Mouse (Mus musculus): ENCODE results near the gene Slc24a4. TPM values are rescaled to one million over a fixed set of nuclear protein-coding genes. Genes with fewer than 3 reads are reported as not detected.

Gene Slc24a4
- total RNA-seq, 4 experiments from 2014 or later, result 34.2 to 50.2 (median 44.5) TPM

- DNase-seq (ENCODE audit: low spot score in 2 of 2), result no peak
These were observed 155.7 kb downstream of the Slc24a4 start for GRCm38 (mm10) chr12:102284267-102284610.

DNA sequence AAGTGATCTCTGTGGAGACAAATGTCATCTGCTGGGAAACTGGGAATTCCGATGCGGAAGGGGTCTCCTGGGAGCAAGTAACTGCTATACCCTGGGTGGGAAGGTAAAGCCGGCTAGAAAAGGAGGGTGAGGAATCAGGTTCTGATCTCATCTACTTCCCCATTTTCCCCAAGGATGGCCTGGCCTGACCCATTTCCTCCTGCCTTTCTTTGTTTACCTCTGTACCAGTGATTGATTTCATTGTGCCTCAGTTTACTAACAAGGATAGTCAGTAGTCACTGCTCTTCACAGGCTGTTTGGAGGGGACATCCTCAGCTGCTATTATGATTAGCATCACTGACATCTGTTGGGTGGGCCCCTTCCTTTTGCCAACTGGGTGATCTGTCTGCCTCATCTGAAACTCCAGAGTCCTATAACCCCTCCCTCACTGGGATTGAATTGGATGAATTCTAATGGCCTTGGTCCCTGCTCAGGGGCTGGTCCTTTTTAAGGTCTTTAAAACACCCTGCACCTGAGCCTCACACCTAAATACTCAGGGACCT lies 156.2 kb downstream of the Slc24a4 start:
- no peak for DNase-seq (ENCODE audit: low spot score in 2 of 2)

GRCm38 (mm10) chr12:102285318-102285717 lies 156.8 kb downstream of the Slc24a4 start:
- DNase-seq (ENCODE audit: low spot score in 2 of 2), result no peak

DNA sequence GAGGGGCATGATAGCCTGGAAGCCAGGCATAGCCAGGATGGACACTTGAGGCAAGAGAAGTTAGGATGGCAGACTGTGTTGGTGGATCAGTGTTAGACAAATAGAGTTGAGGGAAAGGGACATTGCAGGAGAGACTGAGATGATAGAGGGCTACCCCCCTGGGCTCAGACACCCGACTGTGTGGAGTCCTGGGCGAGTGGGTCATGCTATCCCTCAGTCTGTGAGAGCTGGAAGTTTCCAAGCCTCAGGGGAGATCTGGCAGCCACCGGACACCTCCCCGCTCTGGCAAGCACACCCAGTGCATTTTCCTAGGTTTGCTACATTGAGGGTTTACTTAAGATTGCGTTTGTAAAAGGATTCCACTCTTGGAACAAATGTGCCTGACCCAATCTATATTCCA lies 157.2 kb downstream of the Slc24a4 start:
- no peak for DNase-seq (ENCODE audit: low spot score in 2 of 2)

DNA sequence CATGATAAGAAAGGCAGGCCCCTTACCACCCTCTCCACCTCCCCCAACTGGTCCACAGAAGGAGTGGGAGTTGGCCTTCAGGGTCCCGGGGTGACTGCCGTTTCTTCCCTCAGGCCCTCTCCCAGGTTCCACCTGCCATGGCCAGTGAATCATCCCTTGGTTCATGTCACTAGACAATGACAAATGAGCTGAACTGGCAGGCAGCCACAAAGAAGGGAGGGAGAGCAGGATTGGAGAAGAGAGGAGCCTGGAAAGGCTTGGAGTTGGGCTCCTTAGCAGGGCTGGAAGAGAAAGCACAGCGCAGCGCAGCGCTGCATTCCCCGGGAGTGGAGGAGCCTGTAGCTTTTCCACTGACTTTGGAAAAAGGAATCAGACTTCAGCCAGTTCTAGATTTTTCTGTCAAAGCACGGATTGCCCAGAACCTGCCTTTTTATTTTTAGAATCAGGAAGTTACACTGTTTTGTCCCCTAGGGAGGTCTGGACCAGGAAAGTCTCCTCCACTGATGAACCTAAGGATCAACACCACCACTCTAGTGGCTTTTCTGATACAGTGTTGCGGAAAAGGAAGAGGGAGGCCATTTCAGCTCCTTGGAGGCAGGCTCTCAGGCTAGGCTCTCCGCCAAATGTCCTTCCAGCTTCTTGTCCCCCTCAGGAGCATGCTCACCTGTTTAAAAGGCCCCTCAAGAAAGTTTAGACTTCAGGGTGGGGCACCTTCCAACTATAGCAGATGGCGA lies 158.3 kb downstream of the Slc24a4 start:
- DNase-seq (ENCODE audit: low spot score in 2 of 2), result no peak

DNA sequence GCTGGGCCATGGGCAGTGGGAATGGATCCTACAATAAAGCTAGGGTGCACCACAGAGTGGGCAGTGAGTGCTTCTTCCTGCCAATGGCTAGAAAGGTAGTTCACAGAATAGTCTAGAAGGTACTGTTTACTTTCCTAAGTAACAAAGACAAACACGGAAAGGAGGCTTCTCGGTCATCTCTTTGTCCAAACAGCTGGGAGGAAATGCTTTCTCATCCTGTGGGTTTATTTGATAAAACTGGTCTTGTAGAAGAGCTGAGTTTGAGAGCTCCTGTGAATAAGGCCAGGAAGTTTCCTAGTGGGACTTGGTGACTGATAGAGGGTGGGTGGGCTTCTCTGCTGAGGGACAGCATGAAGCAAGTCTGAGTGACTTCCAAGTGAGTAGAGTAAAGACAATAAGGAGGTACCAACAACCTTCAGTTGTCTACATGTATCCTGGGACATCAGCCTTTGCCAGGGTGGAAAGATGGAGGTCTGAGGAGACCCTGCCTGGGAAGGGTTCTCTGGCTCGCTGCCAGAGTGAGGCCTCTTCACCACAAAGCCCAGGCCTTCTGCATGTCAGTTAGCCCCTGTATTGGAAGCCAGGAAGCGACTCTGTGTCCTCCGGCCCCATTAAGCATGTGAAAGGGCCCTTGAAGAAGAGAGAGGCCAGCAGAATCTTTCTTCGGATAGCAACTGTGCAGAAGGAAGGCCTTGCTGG lies 159.5 kb downstream of the Slc24a4 start:
- DNase-seq (ENCODE audit: low spot score in 2 of 2), result no peak

- no peak for DNase-seq (ENCODE audit: low spot score in 2 of 2)
These were observed 160.3 kb downstream of the Slc24a4 start for GRCm38 (mm10) chr12:102288846-102289245.

DNA sequence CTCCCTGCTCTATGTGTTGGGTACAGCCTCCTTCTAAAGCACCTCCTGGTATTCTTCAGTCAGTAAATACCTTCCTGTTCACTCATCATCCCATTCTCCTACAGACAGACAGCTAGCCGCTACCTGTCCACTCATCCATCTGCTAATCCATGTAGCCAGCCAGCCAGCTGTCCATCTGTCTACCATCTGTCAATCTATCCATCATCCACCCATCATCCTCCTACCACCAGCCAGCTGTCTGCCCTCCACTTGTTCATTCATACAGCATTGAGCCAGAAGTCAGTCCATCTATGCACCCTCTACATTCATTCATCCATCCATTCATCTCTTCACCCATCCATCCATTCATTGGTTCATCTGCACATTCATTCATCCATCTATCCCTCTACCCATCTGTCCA lies 161.0 kb downstream of the Slc24a4 start:
- DNase-seq (ENCODE audit: low spot score in 2 of 2), result no peak

DNA sequence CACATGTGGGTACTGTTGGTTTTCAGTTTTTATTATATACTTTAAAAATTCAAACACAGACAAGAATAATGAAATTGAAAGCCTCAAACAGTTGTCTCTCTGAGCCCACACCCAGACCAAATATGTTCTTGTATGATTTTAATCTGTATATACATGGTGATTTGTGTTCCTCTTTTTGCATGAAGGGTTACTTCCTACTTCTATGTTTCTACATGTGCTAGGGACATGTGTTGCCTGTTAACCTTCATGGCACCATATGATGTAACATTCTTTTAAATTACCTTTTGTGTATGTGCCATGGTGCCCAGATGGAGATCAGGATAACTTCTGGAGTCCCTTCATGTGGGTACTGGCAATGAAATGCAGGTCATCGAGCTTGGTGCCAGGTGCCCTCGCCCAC lies 162.1 kb downstream of the Slc24a4 start:
- no peak for DNase-seq (ENCODE audit: low spot score in 2 of 2)

DNA sequence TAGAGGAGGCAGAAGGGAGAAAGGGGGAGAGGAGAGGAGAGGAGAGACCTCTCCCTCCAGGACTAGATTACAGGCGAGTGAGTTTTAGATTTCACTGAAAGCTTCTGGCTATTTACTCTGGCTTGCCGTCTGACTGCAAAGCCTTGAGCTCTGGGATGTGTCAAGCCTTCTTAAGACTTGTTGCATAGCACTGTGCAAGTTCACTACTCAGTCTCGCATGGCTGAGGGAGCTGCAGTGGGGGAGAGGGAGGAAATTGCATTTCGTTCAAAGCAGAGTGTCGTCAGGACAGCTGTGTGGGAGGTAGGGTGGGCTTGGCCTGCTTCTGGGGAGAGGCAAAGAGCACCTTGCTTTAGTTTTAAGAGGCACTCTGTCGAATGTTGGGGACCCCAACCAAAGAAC lies 163.2 kb downstream of the Slc24a4 start:
- no peak for DNase-seq (ENCODE audit: low spot score in 2 of 2)

GRCm38 (mm10) chr12:102292501-102293215 lies 164.1 kb downstream of the Slc24a4 start:
- DNase-seq (ENCODE audit: low spot score in 2 of 2), result no peak

GRCm38 (mm10) chr12:102294634-102295033 lies 166.1 kb downstream of the Slc24a4 start:
- no peak for DNase-seq (ENCODE audit: low spot score in 2 of 2)

GRCm38 (mm10) chr12:102295230-102295629 lies 166.7 kb downstream of the Slc24a4 start:
- DNase-seq (ENCODE audit: low spot score in 2 of 2), result no peak

- no peak for DNase-seq (ENCODE audit: low spot score in 2 of 2)
These were observed 167.1 kb downstream of the Slc24a4 start for GRCm38 (mm10) chr12:102295662-102296061.

- DNase-seq (ENCODE audit: low spot score in 2 of 2), result no peak
These were observed 167.8 kb downstream of the Slc24a4 start for GRCm38 (mm10) chr12:102296361-102296760.

- DNase-seq (ENCODE audit: low spot score in 2 of 2), result no peak
These were observed 168.4 kb downstream of the Slc24a4 start for GRCm38 (mm10) chr12:102296967-102297366.

GRCm38 (mm10) chr12:102299209-102299608 lies 170.7 kb downstream of the Slc24a4 start:
- DNase-seq (ENCODE audit: low spot score in 2 of 2), result no peak

DNA sequence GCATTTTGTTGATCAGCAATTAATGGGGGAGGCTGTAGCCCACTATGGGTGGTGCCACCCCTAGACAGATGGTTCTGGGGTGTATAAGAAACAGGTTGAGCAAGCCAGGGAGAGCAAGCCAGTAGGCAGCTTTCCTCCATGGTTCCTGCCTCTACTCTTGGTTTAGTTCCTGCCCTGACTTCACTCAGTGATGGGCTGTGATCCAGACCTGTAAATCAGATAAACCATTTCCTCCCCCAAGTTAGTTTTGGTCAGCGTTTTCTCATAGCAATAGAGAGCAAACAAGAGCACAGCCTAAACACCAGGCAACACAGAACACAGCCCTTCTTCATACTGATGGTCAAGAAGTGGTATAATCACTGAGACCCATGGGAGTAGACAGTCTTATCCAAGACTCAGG lies 173.1 kb downstream of the Slc24a4 start:
- DNase-seq (ENCODE audit: low spot score in 2 of 2), result no peak

DNA sequence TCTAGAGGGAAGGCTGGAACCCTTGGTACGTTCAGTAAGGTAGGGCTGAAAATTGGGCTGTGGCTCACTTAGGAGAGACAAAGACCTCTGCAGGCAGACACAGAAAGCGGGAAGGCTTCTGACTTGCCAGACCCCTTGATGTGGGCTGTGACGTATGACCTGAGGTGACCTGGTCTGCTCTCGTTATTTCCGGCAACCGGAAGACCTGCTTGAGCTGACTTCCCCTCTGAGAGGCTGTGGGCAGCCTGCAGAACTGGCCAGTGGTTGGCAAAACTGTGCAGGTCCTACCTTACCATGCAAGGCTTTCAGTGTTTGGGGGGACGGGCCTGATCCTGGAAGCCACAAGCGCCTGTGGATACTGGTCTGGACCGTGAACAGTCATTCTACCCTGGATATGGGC lies 173.8 kb downstream of the Slc24a4 start:
- DNase-seq (ENCODE audit: low spot score in 2 of 2), result no peak

DNA sequence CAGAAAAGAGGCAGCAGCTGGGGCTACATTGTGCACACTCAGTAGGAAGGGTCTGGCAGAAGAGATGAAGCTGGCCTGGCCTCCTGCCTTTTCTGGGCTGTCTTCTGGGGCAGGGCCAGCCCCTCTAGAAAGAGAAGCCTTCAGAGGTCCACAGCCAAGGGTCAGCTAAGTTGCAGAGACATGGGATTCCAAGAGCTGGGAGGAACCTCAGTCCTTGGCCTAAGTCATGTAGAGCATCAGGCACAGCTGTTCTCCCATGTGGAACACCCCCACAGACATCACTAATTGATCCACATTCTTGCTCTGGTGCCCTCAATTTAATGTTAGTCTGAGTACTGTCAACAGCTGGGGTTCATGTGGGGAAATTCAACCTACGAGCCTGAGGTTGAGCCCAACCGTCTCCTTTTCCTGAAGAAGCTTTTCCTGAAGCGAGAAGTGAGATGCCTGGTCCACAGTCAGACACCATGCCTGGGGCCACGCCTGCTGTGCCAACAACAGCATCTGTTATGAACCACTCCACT lies 174.4 kb downstream of the Slc24a4 start:
- DNase-seq (ENCODE audit: low spot score in 2 of 2), result no peak

DNA sequence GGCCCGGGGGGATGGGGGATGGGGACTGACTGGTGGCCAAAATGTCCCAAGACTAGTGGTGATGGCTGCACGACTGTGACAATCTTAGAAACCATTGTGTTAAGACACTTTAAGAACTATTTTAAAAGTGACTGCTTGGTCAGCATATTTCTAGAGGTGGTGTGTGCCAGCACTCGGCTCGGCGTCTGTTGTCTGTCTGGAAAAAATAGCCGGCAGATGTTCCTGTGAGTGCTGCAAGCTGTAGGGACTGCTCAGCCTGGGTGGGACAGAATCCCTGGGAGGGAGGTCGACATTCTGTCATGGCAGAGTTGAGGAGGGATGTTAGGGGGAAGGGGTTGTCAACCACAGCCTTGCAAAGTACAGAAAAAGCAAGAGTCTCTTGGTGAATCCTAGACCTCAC lies 175.3 kb downstream of the Slc24a4 start:
- no peak for DNase-seq (ENCODE audit: low spot score in 2 of 2)
